Mouse (Mus musculus) right cerebral cortex, postnatal 10 days (tissue): ENCODE data around the gene Dpf3.

Experiments
- DNase-seq, 2 experiments: peaks; one replicate each; pipeline ENCODE4 v3.0.0; 2021; ENCODE audit warnings: low spot score in 2 of 2

Dpf3 gene

DNA sequence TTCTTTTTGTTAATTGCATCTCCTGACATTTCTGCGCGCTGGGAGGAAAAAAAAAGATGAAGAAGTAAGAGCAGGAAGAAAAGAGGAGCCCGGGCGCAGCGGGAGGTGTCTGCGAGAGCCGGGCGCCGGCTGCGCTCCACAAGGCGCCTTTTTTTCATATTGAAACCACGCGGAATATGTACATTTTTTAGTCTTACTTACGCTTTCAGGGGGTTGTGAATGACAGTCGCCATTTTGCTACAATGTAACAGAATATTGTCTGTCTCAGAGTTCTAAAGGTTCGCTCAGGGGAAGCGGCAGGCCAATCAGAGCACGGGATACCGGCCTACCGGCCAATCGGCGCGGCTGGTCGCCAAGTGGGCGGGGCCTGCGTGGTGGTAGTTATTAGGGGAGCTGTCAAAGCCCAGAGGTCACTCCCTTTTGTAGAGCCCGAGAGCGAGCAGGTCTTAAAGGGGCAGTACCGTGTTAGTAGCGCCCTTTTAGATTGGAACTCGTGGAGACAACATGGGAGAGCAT is at the start of gene Dpf3:
Gene Dpf3, minus strand, starts transcription at position 241 of the 516 bp plus-strand sequence.
- peak; percentile 96 to 97 for DNase-seq

- peak; percentile 60 to 70 for DNase-seq
These were observed 48.5 kb upstream of the Dpf3 start for GRCm38 (mm10) chr12:83536039-83536438.

GRCm38 (mm10) chr12:83535428-83535827 is 47.9 kb upstream of the Dpf3 start:
- no peak for DNase-seq

DNA sequence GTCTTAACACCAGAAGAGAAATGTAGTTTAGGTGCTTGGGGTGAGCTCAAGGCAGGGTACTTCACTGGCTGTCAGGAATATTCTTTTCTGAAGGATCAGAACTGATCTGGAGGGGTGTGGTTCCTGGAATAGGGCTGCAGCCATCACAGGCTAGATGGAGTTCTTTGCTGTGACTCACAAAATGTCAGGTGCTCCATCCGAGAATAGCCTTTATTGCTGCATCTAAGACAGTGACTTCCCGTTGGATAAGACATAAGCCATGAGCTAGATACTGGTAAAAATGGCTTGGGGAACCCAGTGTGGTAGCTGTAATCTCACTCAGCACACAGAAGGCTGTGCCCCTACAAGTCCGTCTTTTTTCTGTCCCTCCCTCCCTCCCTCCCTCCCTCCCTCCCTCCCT is 46.7 kb upstream of the Dpf3 start:
- no peak for DNase-seq

DNA sequence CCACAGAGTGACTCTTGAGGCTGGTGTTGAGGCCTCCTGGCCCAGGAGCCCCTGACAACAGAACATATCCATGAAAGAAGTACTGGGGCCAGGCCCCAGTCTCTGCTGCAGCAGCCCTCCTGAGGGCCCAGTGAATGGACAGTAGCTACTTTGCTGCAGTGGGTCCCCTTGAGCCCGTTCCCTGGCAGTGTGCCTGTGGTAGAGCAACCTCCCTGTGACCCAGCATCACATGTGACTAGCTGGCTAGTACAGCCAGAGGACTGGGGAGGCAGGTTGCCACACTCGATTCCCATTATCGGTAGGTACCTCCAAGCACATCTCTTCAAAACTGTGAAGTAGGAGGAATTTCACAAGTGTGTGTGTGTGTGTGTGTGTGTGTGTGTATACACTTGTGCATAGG is 45.5 kb upstream of the Dpf3 start:
- no peak for DNase-seq

DNA sequence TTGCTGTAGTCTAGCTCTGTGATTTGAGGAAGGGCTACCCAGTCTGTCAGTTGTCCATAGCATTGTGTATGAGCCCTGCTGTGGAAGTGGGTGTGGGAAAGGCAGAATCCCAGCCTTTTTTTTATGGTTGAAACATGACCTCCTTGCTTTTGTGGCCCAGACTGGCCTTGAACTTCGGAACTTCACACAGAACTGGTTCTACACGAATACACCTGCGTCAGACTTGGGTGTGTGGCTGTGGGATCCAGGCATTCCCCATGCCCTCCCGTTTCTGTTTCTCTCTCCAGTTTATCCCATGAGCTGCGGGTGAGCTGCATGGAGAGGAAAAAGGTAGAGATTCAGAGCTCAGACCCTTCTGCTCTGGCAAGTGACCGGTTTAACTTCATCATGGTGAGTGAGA is 44.5 kb upstream of the Dpf3 start:
- DNase-seq, result no peak

GRCm38 (mm10) chr12:83528665-83529064 is 41.1 kb upstream of the Dpf3 start:
- DNase-seq, result no peak

GRCm38 (mm10) chr12:83527816-83528215 is 40.3 kb upstream of the Dpf3 start:
- DNase-seq, result no peak

DNA sequence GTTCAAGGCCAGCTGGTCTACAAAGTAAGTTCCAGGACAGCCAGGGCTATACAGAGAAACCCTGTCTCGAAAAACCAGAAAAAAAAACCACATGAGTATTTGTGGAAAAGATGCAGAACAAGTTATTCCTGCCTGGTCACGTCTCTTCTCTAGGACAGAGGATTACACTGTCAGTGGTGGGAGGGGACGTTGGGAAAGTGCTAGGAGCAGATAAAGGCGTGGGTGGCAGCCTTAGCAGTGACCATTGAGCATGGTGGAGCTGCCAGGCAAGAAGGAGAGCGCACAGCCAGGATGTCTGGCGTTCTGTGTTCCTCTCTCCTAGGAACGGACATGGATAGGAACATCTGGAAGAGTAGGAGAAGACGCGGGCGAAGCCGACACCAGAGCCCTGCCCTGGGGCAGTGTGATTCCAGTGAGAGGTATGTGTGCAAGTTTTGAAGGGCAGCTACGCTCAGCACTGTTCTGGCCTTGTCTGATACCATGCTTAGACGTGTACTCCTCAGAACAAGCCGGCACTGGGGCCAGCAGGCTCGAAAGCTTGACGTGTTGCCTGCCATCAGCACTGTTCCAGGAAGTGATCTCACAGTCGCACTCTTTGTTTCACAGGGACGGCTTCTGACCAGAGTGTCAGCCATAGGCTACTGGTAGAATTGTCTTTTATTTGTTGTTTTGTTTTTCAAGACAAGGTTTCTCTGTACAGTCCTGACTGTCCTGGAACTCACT is 38.5 kb upstream of the Dpf3 start:
- DNase-seq, result no peak

DNA sequence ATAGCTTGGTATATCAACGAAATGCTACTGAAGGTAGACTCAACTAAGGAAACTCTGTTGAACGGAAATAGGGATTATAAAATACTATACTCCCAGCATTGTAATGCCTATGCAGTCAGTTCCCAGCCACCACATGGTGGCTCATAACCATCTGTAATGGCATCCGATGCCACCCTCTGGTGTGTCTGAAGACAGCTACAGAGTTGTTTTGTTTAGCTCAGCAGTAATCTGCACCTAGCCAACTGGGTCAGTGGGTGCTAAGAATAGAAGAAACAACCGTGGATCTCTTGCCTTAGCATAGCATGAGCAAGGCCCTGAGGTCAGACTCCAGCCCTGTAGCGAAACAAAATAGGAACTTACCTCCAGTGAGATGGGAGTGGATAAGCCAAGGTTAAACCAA is 36.8 kb upstream of the Dpf3 start:
- no peak for DNase-seq

DNA sequence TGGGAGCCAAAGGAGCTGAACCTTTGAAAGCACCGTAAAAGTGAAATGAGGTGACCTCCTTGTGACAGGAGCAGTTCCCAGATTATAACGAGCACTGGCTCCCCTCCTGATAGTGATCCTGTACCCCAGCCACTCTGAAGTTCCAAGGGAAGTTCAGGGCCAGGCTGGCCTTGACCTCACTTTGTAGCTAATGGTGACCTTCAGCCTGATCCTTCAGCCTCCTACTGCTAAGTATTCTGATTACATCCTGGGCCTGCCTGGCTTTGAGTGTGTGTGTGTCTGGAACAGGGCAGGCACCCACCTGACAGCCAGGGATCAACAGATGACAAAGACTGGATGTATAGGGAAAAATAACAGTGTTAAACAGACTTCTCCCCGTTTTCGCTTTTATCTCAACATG is 36.4 kb upstream of the Dpf3 start:
- DNase-seq, result no peak

DNA sequence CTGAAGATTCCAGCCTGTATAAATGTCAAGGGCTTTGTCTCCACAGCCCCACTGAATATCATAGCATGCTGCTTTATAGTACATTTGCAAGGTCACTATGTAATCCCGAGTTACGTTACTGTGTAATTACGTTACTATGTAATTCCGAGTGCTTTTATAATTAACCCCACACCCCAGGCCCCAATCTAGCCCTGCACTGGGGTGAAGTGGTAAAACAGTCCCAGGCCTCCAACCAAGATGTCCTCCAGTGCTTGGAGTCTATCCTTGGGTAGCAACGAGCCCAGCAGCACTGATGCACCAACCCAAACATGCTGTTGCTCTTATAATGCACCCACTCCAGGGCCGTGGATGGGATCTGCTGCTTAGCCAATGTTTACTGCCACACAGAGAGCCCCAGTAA is 35.5 kb upstream of the Dpf3 start:
- no peak for DNase-seq

- no peak for DNase-seq
These were observed 33.6 kb upstream of the Dpf3 start for GRCm38 (mm10) chr12:83521083-83521482.

GRCm38 (mm10) chr12:83520311-83520890 is 32.9 kb upstream of the Dpf3 start, which contains the start of gene Dcaf4:
Gene Dcaf4 (plus strand): TSS chr12:83520466.
- peak; percentile 97 to 98 for DNase-seq

- no peak for DNase-seq
These were observed 30.1 kb upstream of the Dpf3 start for GRCm38 (mm10) chr12:83517580-83517979.

GRCm38 (mm10) chr12:83514216-83514615 is 26.7 kb upstream of the Dpf3 start:
- DNase-seq, result no peak

DNA sequence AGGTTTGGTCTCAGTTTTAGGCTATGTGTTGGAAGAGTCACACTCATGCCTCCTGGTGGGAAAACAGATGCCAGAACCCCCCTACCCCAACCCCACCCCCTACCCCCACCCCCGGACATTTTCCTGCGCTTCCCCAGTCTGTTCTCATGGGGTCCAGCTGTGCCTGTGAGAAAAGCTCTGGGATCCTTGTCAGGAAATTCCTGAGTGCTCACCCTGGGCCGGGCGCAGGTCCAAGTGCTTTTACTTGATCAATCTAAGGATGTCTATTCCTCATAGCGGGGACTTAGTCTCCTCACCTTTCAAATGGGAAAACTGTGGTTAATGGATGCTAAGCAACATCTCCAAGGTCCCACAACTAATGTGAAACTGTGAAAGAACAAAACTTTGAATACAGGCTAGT is 25.7 kb upstream of the Dpf3 start:
- DNase-seq, result peak in 1 of 2 experiments; percentile 56

GRCm38 (mm10) chr12:83512783-83513182 is 25.3 kb upstream of the Dpf3 start:
- DNase-seq, result no peak

DNA sequence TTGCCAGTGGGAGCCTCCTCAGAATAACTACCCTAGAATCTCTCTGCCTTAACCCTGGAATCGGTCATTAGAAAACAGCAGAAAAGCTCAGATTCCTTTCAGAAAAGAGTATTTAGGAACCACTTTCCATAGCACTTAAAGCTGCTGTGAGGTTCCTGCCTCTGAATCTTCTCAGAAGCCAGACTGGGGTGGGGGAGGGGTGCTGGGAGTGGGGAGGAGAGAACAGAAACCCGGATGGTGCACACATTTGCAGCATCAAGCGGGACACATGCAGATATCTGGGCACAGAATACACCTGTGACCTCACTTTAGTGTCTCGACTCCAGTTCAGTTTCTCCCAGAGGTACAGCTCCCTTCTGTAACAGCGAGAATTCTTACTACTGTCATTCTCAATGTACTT is 23.1 kb upstream of the Dpf3 start:
- DNase-seq, result no peak

GRCm38 (mm10) chr12:83506543-83506942 is 19.0 kb upstream of the Dpf3 start:
- DNase-seq, result no peak

DNA sequence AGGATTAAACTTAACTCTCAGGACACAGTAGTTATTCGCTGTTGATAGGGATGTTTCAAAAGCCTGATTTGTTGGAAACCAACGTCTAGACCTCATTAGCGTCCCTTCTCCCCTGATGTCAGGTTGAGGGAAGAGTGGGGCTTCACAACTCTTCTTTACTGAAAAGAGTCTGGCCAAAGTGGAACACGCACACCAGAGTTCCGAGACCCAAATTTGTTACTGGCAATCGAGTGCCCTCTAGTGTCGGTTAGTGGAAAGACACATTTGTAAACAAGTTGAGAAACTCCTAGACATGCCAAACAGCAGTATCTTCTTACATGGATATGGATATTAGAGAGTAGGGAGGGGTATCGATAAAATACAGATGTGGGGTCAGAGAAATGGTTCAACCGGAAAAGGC is 14.7 kb upstream of the Dpf3 start:
- DNase-seq, result peak; percentile 71 to 80

GRCm38 (mm10) chr12:83499256-83499655 is 11.7 kb upstream of the Dpf3 start:
- DNase-seq, result no peak

DNA sequence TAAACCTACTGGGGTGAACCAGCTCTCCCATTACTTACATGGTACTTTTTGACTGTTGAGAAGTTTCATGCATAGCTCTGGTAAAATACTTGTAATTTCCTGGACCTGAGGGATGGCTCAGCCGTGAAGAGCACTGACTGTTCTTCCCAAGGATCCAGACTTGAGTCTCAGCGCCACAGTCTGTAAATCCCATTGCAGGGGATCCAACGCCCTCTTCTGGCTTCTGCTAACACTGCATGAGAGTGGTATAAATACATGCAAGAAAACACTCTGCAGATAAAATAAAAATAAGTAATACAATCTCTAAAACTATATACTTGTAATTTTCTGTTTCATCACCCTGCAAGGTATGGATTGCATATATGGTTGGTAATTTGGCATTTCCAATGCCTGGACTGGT is 10.4 kb upstream of the Dpf3 start:
- DNase-seq, result no peak
